Mouse (Mus musculus) monocyte, adult 59 days (primary cell): ENCODE data around the gene Zfp760. TPM values are rescaled to one million over a fixed set of nuclear protein-coding genes. Genes with fewer than 3 reads are reported as not detected.

Source experiments
- total RNA-seq, 2 experiments: library from RNA; stranded (reverse); gene quantifications; one replicate each; pipeline ENCODE4 v1.2.4; 2023

Zfp760 gene
- 1 to 10 TPM; 3.3 to 3.7 TPM for total RNA-seq

GRCm38 (mm10) chr17:21707343-21707996, at the start of gene Zfp760:
Zfp760 (plus strand) TSS chr17:21707741.

DNA sequence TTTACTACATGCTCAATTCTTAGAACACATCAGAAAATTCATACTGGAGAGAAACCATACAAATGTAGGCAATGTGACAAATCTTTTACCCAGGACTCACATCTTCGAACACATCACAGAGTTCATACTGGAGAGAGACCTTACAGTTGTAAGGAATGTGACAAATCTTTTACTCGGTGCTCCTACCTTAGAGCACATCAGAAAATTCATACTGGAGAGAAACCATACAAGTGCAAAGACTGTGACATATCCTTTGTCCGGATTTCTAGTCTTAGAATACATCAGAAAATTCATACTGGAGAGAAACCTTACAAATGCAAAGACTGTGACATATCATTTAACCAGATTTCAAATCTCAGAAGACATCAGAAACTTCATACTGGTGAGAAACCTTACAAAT, 16.0 kb upstream of the Zfp760 start, which contains the start of gene Gm10226:
Gene Gm10226, plus strand, starts transcription at position 301 of the 400 bp plus-strand sequence.

GRCm38 (mm10) chr17:21730495-21730894, 23.0 kb downstream of the Zfp760 start, which contains the start of gene Zfp229:
Zfp229 (plus strand) TSS chr17:21730795.

Other genes starting within 250 kb of the Zfp760 start
- 10 to 100 TPM; 12.2 to 14.5 TPM for gene Zfp53, start 218.7 kb upstream of the Zfp760 start, total RNA-seq
- 10 to 100 TPM; 15.1 to 18.7 TPM for gene Zfp52, start 172.2 kb upstream of the Zfp760 start, total RNA-seq
- 1 to 10 TPM; 3.1 to 3.9 TPM for gene Zfp948, start 140.7 kb upstream of the Zfp760 start, total RNA-seq
- gene Zfp983, start 57.1 kb upstream of the Zfp760 start, total RNA-seq: 1 to 10 TPM; 7.3 to 9.6 TPM
- gene Gm10226, start 15.9 kb upstream of the Zfp760 start, total RNA-seq: 1 to 10 TPM; 3.2 to 7.8 TPM
- gene Zfp229, start 23.1 kb downstream of the Zfp760 start, total RNA-seq: 1 to 10 TPM; 2.1 to 5.3 TPM
- under 1 TPM in 1 of 2 experiments, not detected in 1; 0.34 TPM for gene Zfp820, start 138.0 kb downstream of the Zfp760 start, total RNA-seq
- 10 to 100 TPM in 1 of 2 experiments, 1 to 10 TPM in 1; 7.3 to 11.0 TPM for gene Zfp995, start 202.2 kb downstream of the Zfp760 start, total RNA-seq